Mouse (Mus musculus): ENCODE results near the gene Prkag2. TPM values are rescaled to one million over a fixed set of nuclear protein-coding genes. Genes with fewer than 3 reads are reported as not detected.
"Not testable (repeated sequence)": the region's sequence is repeated elsewhere in the genome, so short reads cannot be mapped to it uniquely, and the experiment has no call there.

Gene Prkag2
- polyA plus RNA-seq, 1 experiment from 2014 or later, result 41.2 TPM

GRCm38 (mm10) chr5:25083816-25084215 lies 16.6 kb downstream of the Prkag2 start:
- Histone ChIP-seq H3K36me3 (replicated peaks; ENCODE audit: control insufficient read depth, insufficient read depth, low read depth, low read length) (no peaks in the 10 kb centered on the region), H3K4me1 (ENCODE audit: control insufficient read depth, insufficient read depth, low read length) (no peaks in the 10 kb centered on the region), H3K27me3 (ENCODE audit: control insufficient read depth, insufficient read depth, low read length) (no peaks in the 10 kb centered on the region), H3K9ac (replicated peaks; ENCODE audit: low read length) (no peak overlapping the region), H3K27ac (replicated peaks; ENCODE audit: low read depth, low read length) (no peak overlapping the region), H3K4me3 (ENCODE audit: low read depth, low read length) (no peak overlapping the region), H3K4me2 (ENCODE audit: low read depth, low read length) (no peak overlapping the region), H3K9me3 (replicated peaks; ENCODE audit: control insufficient read depth, low read length) (no peaks in the 10 kb centered on the region)
- ATAC-seq (replicated peaks; ENCODE audit: insufficient number of reproducible peaks, low FRiP score, low TSS enrichment, low read depth), result no peak
- DNase-seq (ENCODE audit: low spot score), result no peak
- 44% methylated on average over 7 of the region's 7 CpGs for WGBS

- 46% methylated on average over 2 of the region's 2 CpGs for WGBS
- H3K4me2 ChIP-seq (ENCODE audit: low read depth, low read length), result no peak overlapping the region
- no peak overlapping the region for H3K4me3 ChIP-seq (ENCODE audit: low read depth, low read length)
- DNase-seq (ENCODE audit: low spot score) (peak; percentile 51), ATAC-seq (replicated peaks; ENCODE audit: insufficient number of reproducible peaks, low FRiP score, low TSS enrichment, low read depth) (no peak)
- H3K36me3 ChIP-seq (replicated peaks; ENCODE audit: control insufficient read depth, insufficient read depth, low read depth, low read length), result no peaks in the 10 kb centered on the region
- no peaks in the 10 kb centered on the region for H3K9me3 ChIP-seq (replicated peaks; ENCODE audit: control insufficient read depth, low read length)
- H3K27me3 ChIP-seq (ENCODE audit: control insufficient read depth, insufficient read depth, low read length), result no peaks in the 10 kb centered on the region
- H3K4me1 ChIP-seq (ENCODE audit: control insufficient read depth, insufficient read depth, low read length), result no peaks in the 10 kb centered on the region
- no peak overlapping the region for H3K9ac ChIP-seq (replicated peaks; ENCODE audit: low read length)
- no peak overlapping the region for H3K27ac ChIP-seq (replicated peaks; ENCODE audit: low read depth, low read length)
Observed at GRCm38 (mm10) chr5:25082542-25082941, 17.9 kb downstream of the Prkag2 start.

GRCm38 (mm10) chr5:25081545-25081944 lies 18.9 kb downstream of the Prkag2 start:
- H3K27ac ChIP-seq (replicated peaks; ENCODE audit: low read depth, low read length), result no peak overlapping the region
- no peaks in the 10 kb centered on the region for H3K36me3 ChIP-seq (replicated peaks; ENCODE audit: control insufficient read depth, insufficient read depth, low read depth, low read length)
- no peaks in the 10 kb centered on the region for H3K9me3 ChIP-seq (replicated peaks; ENCODE audit: control insufficient read depth, low read length)
- DNase-seq (ENCODE audit: low spot score) (no peak), ATAC-seq (replicated peaks; ENCODE audit: insufficient number of reproducible peaks, low FRiP score, low TSS enrichment, low read depth) (no peak)
- H3K9ac ChIP-seq (replicated peaks; ENCODE audit: low read length), result no peak overlapping the region
- WGBS, result 71% methylated on average over 16 of the region's 16 CpGs
- no peaks in the 10 kb centered on the region for H3K27me3 ChIP-seq (ENCODE audit: control insufficient read depth, insufficient read depth, low read length)
- no peak overlapping the region for H3K4me3 ChIP-seq (ENCODE audit: low read depth, low read length)
- H3K4me2 ChIP-seq (ENCODE audit: low read depth, low read length), result no peak overlapping the region
- H3K4me1 ChIP-seq (ENCODE audit: control insufficient read depth, insufficient read depth, low read length), result no peaks in the 10 kb centered on the region

- 76% methylated on average over 3 of the region's 3 CpGs for WGBS
- ATAC-seq (replicated peaks; ENCODE audit: insufficient number of reproducible peaks, low FRiP score, low TSS enrichment, low read depth), result no peak
Observed at GRCm38 (mm10) chr5:25080994-25081393, 19.4 kb downstream of the Prkag2 start.

GRCm38 (mm10) chr5:25080438-25080945 lies 19.9 kb downstream of the Prkag2 start:
- no peak overlapping the region for H3K27ac ChIP-seq (replicated peaks; ENCODE audit: low read depth, low read length)
- no peak overlapping the region for H3K9ac ChIP-seq (replicated peaks; ENCODE audit: low read length)
- H3K4me2 ChIP-seq (ENCODE audit: low read depth, low read length), result no peak overlapping the region
- no peak overlapping the region for H3K4me3 ChIP-seq (ENCODE audit: low read depth, low read length)
- H3K36me3 ChIP-seq (replicated peaks; ENCODE audit: control insufficient read depth, insufficient read depth, low read depth, low read length), result no peaks in the 10 kb centered on the region
- 94% methylated on average over 9 of the region's 9 CpGs for WGBS
- H3K27me3 ChIP-seq (ENCODE audit: control insufficient read depth, insufficient read depth, low read length), result no peaks in the 10 kb centered on the region
- no peaks in the 10 kb centered on the region for H3K4me1 ChIP-seq (ENCODE audit: control insufficient read depth, insufficient read depth, low read length)
- DNase-seq (ENCODE audit: low spot score) (no peak), ATAC-seq (replicated peaks; ENCODE audit: insufficient number of reproducible peaks, low FRiP score, low TSS enrichment, low read depth) (no peak)
- no peaks in the 10 kb centered on the region for H3K9me3 ChIP-seq (replicated peaks; ENCODE audit: control insufficient read depth, low read length)

More at GRCm38 (mm10) chr5:25080994-25081393, 19.4 kb downstream of the Prkag2 start:
- Histone ChIP-seq H3K4me1 (ENCODE audit: control insufficient read depth, insufficient read depth, low read length) (no peaks in the 10 kb centered on the region), H3K9ac (replicated peaks; ENCODE audit: low read length) (no peak overlapping the region), H3K36me3 (replicated peaks; ENCODE audit: control insufficient read depth, insufficient read depth, low read depth, low read length) (no peaks in the 10 kb centered on the region), H3K27me3 (ENCODE audit: control insufficient read depth, insufficient read depth, low read length) (no peaks in the 10 kb centered on the region), H3K27ac (replicated peaks; ENCODE audit: low read depth, low read length) (no peak overlapping the region), H3K9me3 (replicated peaks; ENCODE audit: control insufficient read depth, low read length) (no peaks in the 10 kb centered on the region), H3K4me3 (ENCODE audit: low read depth, low read length) (no peak overlapping the region), H3K4me2 (ENCODE audit: low read depth, low read length) (no peak overlapping the region)
- no peak for DNase-seq (ENCODE audit: low spot score)

GRCm38 (mm10) chr5:25079766-25080265 lies 20.6 kb downstream of the Prkag2 start:
- 89% methylated on average over 9 of the region's 9 CpGs for WGBS
- ATAC-seq (replicated peaks; ENCODE audit: insufficient number of reproducible peaks, low FRiP score, low TSS enrichment, low read depth), result no peak
- Histone ChIP-seq H3K27me3 (ENCODE audit: control insufficient read depth, insufficient read depth, low read length) (no peaks in the 10 kb centered on the region), H3K9ac (replicated peaks; ENCODE audit: low read length) (no peak overlapping the region), H3K4me1 (ENCODE audit: control insufficient read depth, insufficient read depth, low read length) (no peaks in the 10 kb centered on the region), H3K9me3 (replicated peaks; ENCODE audit: control insufficient read depth, low read length) (no peaks in the 10 kb centered on the region), H3K4me2 (ENCODE audit: low read depth, low read length) (no peak overlapping the region), H3K27ac (replicated peaks; ENCODE audit: low read depth, low read length) (no peak overlapping the region), H3K36me3 (replicated peaks; ENCODE audit: control insufficient read depth, insufficient read depth, low read depth, low read length) (no peaks in the 10 kb centered on the region), H3K4me3 (ENCODE audit: low read depth, low read length) (no peak overlapping the region)
- DNase-seq (ENCODE audit: low spot score), result no peak

- DNase-seq (ENCODE audit: low spot score), result no peak
Observed at GRCm38 (mm10) chr5:25077873-25078651, 22.4 kb downstream of the Prkag2 start.

GRCm38 (mm10) chr5:25077258-25077657 lies 23.2 kb downstream of the Prkag2 start:
- not testable (repeated sequence) for H3K4me3 ChIP-seq (ENCODE audit: low read depth, low read length); ATAC-seq (replicated peaks; ENCODE audit: insufficient number of reproducible peaks, low FRiP score, low TSS enrichment, low read depth); DNase-seq (ENCODE audit: low spot score); H3K4me2 ChIP-seq (ENCODE audit: low read depth, low read length); H3K4me1 ChIP-seq (ENCODE audit: control insufficient read depth, insufficient read depth, low read length); H3K27ac ChIP-seq (replicated peaks; ENCODE audit: low read depth, low read length); H3K9me3 ChIP-seq (replicated peaks; ENCODE audit: control insufficient read depth, low read length); H3K27me3 ChIP-seq (ENCODE audit: control insufficient read depth, insufficient read depth, low read length); H3K9ac ChIP-seq (replicated peaks; ENCODE audit: low read length); H3K36me3 ChIP-seq (replicated peaks; ENCODE audit: control insufficient read depth, insufficient read depth, low read depth, low read length)
- 93% methylated on average over 13 of the region's 13 CpGs for WGBS

More at GRCm38 (mm10) chr5:25077873-25078651, 22.4 kb downstream of the Prkag2 start:
- Histone ChIP-seq H3K9me3 (replicated peaks; ENCODE audit: control insufficient read depth, low read length) (no peaks in the 10 kb centered on the region), H3K9ac (replicated peaks; ENCODE audit: low read length) (no peak overlapping the region), H3K27ac (replicated peaks; ENCODE audit: low read depth, low read length) (no peak overlapping the region), H3K36me3 (replicated peaks; ENCODE audit: control insufficient read depth, insufficient read depth, low read depth, low read length) (no peaks in the 10 kb centered on the region), H3K4me2 (ENCODE audit: low read depth, low read length) (no peak overlapping the region), H3K4me3 (ENCODE audit: low read depth, low read length) (no peak overlapping the region), H3K4me1 (ENCODE audit: control insufficient read depth, insufficient read depth, low read length) (no peaks in the 10 kb centered on the region), H3K27me3 (ENCODE audit: control insufficient read depth, insufficient read depth, low read length) (no peaks in the 10 kb centered on the region)
- ATAC-seq (replicated peaks; ENCODE audit: insufficient number of reproducible peaks, low FRiP score, low TSS enrichment, low read depth), result no peak
- 70% methylated on average over 8 of the region's 8 CpGs for WGBS

All from embryonic facial prominence, embryonic 11.5 days (tissue).